Mouse (Mus musculus) limb, embryonic 11.5 days (tissue): ENCODE results near the gene Hdhd5. TPM values are rescaled to one million over a fixed set of nuclear protein-coding genes. Genes with fewer than 3 reads are reported as not detected.

ENCODE experiments used
- ATAC-seq: fragments of 200-750 bp; cut with Nextera tagmentation; 2 replicates; pipeline ENCODE4 v1.8.0; 2017; ENCODE audit warnings: low read depth; ENCODE audit not compliant: insufficient number of reproducible peaks, low FRiP score, low TSS enrichment
- DNase-seq: peaks from one replicate; pipeline ENCODE4 v3.0.0-alpha.2; 2015; ENCODE audit warnings: low spot score
- H3K27ac ChIP-seq: fragments of 300-500 bp; sonication (generic); replicated peaks from 2 replicates; pipeline ENCODE4 v1.5.1; 2014; ENCODE audit warnings: low read depth, mild to moderate bottlenecking, low read length
- H3K27me3 ChIP-seq: fragments of 300-500 bp; sonication (generic); 2 replicates; pipeline ENCODE4 v1.6.1; 2014; ENCODE audit warnings: mild to moderate bottlenecking, low read length, mixed read lengths; ENCODE audit not compliant: control insufficient read depth, insufficient read depth
- H3K36me3 ChIP-seq: fragments of 300-500 bp; sonication (generic); 2 replicates; pipeline ENCODE4 v1.6.1; 2014; ENCODE audit warnings: mild to moderate bottlenecking, low read length, moderate library complexity, mixed read lengths; ENCODE audit not compliant: control insufficient read depth, insufficient read depth
- H3K4me1 ChIP-seq: fragments of 300-500 bp; sonication (generic); 2 replicates; pipeline ENCODE4 v1.6.1; 2014; ENCODE audit warnings: low read length, mixed read lengths; ENCODE audit not compliant: control insufficient read depth, insufficient read depth
- H3K4me2 ChIP-seq: fragments of 300-500 bp; sonication (generic); 2 replicates; pipeline ENCODE4 v1.6.1; 2014; ENCODE audit warnings: low read depth, mild to moderate bottlenecking, moderate library complexity; ENCODE audit not compliant: severe bottlenecking
- H3K4me3 ChIP-seq: fragments of 300-500 bp; sonication (generic); 2 replicates; pipeline ENCODE4 v1.5.1; 2014; ENCODE audit warnings: low read depth, low read length
- H3K9ac ChIP-seq: fragments of 300-500 bp; sonication (generic); 2 replicates; pipeline ENCODE4 v1.6.1; 2014; ENCODE audit warnings: mild to moderate bottlenecking, low read length
- H3K9me3 ChIP-seq: fragments of 300-500 bp; sonication (generic); 2 replicates; pipeline ENCODE4 v1.6.1; 2016; ENCODE audit warnings: low read length; ENCODE audit not compliant: control insufficient read depth
- WGBS: fragments of 180-500 bp; shearing (Covaris S2); extraction: QIAGEN DNeasy Blood & Tissue Kit; methylation state at CpG from one replicate; pipeline ENCODE4 v1.1.7; 2014; 5-methylcytosine and 5-hydroxymethylcytosine counted together
- polyA plus RNA-seq: library from polyadenylated mRNA; unstranded; fragments of >200 nt; fragmentation: Nextera tagmentation; extraction: Ambion mirVana; gene quantifications from 2 replicates; pipeline ENCODE4 v1.2.1, GENCODE M21; 2014

Gene Hdhd5
- polyA plus RNA-seq, 1 experiment from 2014 or later: 16.8 TPM

GRCm38 (mm10) chr6:120542061-120542460, 10.9 kb upstream of the Hdhd5 start:
- no peaks in the 10 kb centered on the region for H3K36me3 ChIP-seq
- no peak overlapping the region for H3K9ac ChIP-seq
- peaks cover 5% of the 10 kb centered on the region; the same call in 1 of the 2 replicates for H3K4me1 ChIP-seq
- H3K4me2 ChIP-seq: no peak overlapping the region
- no peaks in the 10 kb centered on the region for H3K27me3 ChIP-seq
- no peak overlapping the region for H3K4me3 ChIP-seq
- DNase-seq (peak; percentile 35), ATAC-seq (no peak)
- WGBS: 7% methylated on average over 1 of the region's 1 CpGs
- H3K9me3 ChIP-seq: no peaks in the 10 kb centered on the region
- H3K27ac ChIP-seq: no peak overlapping the region

- Histone ChIP-seq H3K9ac (no peak overlapping the region), H3K4me1 (peaks cover 5% of the 10 kb centered on the region; the same call in 1 of the 2 replicates), H3K27ac (no peak overlapping the region), H3K27me3 (no peaks in the 10 kb centered on the region), H3K36me3 (no peaks in the 10 kb centered on the region), H3K4me2 (no peak overlapping the region), H3K4me3 (no peak overlapping the region), H3K9me3 (no peaks in the 10 kb centered on the region)
- 36% methylated on average over 2 of the region's 2 CpGs for WGBS
- no peak for ATAC-seq
- DNase-seq: no peak
These were observed 10.3 kb upstream of the Hdhd5 start for GRCm38 (mm10) chr6:120541386-120541785.

GRCm38 (mm10) chr6:120539781-120540231, 8.7 kb upstream of the Hdhd5 start:
- Histone ChIP-seq H3K9ac (no peak overlapping the region), H3K27me3 (no peaks in the 10 kb centered on the region), H3K9me3 (no peaks in the 10 kb centered on the region), H3K27ac (peak overlapping the region; percentile 68; the same call in 1 of the 2 replicates), H3K4me3 (no peak overlapping the region), H3K4me2 (no peak overlapping the region), H3K4me1 (peaks cover 5% of the 10 kb centered on the region; the same call in 1 of the 2 replicates), H3K36me3 (no peaks in the 10 kb centered on the region)
- 41% methylated on average over 10 of the region's 10 CpGs for WGBS
- ATAC-seq: no peak
- no peak for DNase-seq

GRCm38 (mm10) chr6:120539132-120539759, 8.1 kb upstream of the Hdhd5 start:
- WGBS: under 1% methylated on average over 16 of the region's 16 CpGs
- Histone ChIP-seq H3K36me3 (no peaks in the 10 kb centered on the region), H3K27ac (peak overlapping the region; percentile 68; the same call in 1 of the 2 replicates), H3K9me3 (no peaks in the 10 kb centered on the region), H3K9ac (peak overlapping the region; percentile 50; the same call in 1 of the 2 replicates), H3K4me3 (peak overlapping the region; percentile 17; the same call in 1 of the 2 replicates), H3K27me3 (no peaks in the 10 kb centered on the region), H3K4me1 (peaks cover 5% of the 10 kb centered on the region; the same call in 1 of the 2 replicates), H3K4me2 (peak overlapping the region; percentile 42)
- ATAC-seq (peak; percentile 92), DNase-seq (peak; percentile 95)

- Histone ChIP-seq H3K4me3 (no peak overlapping the region), H3K27me3 (no peaks in the 10 kb centered on the region), H3K36me3 (no peaks in the 10 kb centered on the region), H3K27ac (no peak overlapping the region), H3K9ac (no peak overlapping the region), H3K9me3 (no peaks in the 10 kb centered on the region), H3K4me1 (peaks cover 5% of the 10 kb centered on the region; the same call in 1 of the 2 replicates), H3K4me2 (no peak overlapping the region)
- ATAC-seq (no peak), DNase-seq (no peak)
- WGBS: 89% methylated on average over 2 of the region's 2 CpGs
These were observed 5.2 kb upstream of the Hdhd5 start for GRCm38 (mm10) chr6:120536337-120536736.

- no peaks in the 10 kb centered on the region for H3K36me3 ChIP-seq
- peaks cover 3% of the 10 kb centered on the region for H3K4me1 ChIP-seq
- H3K27me3 ChIP-seq: no peaks in the 10 kb centered on the region
- H3K4me3 ChIP-seq: no peak overlapping the region
- DNase-seq (no peak), ATAC-seq (no peak)
- no peak overlapping the region for H3K27ac ChIP-seq
- H3K4me2 ChIP-seq: no peak overlapping the region
- no peak overlapping the region for H3K9ac ChIP-seq
- H3K9me3 ChIP-seq: no peaks in the 10 kb centered on the region
- 82% methylated on average over 1 of the region's 1 CpGs for WGBS
These were observed 1.5 kb upstream of the Hdhd5 start for GRCm38 (mm10) chr6:120532594-120532993.

- Histone ChIP-seq H3K27ac (no peak overlapping the region), H3K4me2 (no peak overlapping the region), H3K4me1 (peaks cover 3% of the 10 kb centered on the region)
These were observed 2.0 kb downstream of the Hdhd5 start for GRCm38 (mm10) chr6:120529123-120529522.

GRCm38 (mm10) chr6:120524796-120525195, 6.3 kb downstream of the Hdhd5 start:
- no peak for DNase-seq
- Histone ChIP-seq H3K4me1 (no peaks in the 10 kb centered on the region), H3K9ac (no peak overlapping the region), H3K27me3 (no peaks in the 10 kb centered on the region), H3K4me3 (no peak overlapping the region), H3K9me3 (no peaks in the 10 kb centered on the region), H3K27ac (no peak overlapping the region), H3K36me3 (peaks cover 5% of the 10 kb centered on the region; the same call in 1 of the 2 replicates), H3K4me2 (no peak overlapping the region)
- WGBS: 90% methylated on average over 5 of the region's 5 CpGs
- no peak for ATAC-seq

More at GRCm38 (mm10) chr6:120529123-120529522, 2.0 kb downstream of the Hdhd5 start:
- 86% methylated on average over 4 of the region's 4 CpGs for WGBS
- Histone ChIP-seq H3K9me3 (no peaks in the 10 kb centered on the region), H3K4me3 (no peak overlapping the region), H3K27me3 (no peaks in the 10 kb centered on the region), H3K36me3 (no peaks in the 10 kb centered on the region), H3K9ac (no peak overlapping the region)
- no peak for DNase-seq
- no peak for ATAC-seq
